8 mouse cellular contexts compared by ENCODE assay signal in the genomic region with DNA sequence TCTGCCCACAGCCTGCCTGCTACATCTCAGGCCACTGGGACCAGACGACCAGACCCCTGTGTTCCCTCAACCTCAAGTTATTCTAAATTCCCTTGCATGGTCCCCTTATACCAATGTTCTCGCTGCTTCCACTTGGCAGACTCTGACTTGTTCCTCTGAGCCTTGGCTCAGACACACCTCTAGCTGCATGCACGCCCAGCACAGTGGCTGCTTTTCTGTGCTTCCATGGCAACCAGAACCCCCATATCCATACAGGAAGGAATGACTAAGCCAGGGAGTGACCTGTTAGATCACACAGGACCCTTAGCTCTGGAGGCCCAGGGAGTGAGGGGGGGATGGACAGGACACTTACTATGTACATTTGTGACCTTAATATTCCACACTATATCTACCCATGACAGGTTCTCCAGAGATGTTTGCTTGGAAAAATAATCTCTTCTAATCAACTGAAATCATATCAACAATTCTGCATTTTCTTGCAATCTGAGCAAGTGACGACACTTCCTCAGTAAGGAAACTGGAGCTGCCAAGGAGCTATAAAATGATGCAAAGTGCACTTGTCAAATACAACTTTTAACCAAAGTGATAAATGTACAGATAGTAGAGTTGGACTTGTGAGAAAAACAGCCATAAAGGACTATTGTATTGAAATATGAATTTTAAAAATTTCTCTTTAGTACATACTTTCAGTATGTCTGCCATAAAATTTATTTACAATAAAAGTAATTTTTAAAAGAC. TPM values are rescaled to one million over a fixed set of nuclear protein-coding genes. Genes with fewer than 3 reads are reported as not detected.
DNase-seq lines count a peak whose midpoint lies in the region; TF ChIP-seq lines count a peak whose summit lies in the region.

No protein-coding gene starts in this region.

- no peak for TF ChIP-seq CTCF in gastrocnemius, adult 2 months (IDR thresholded peaks at IDR 0.05)

- H3K27ac ChIP-seq in gastrocnemius, adult 2 months: no peak overlapping the region

- intact Hi-C loops in gastrocnemius, adult 2 months (cut with DNase I): no loop called here
- intact Hi-C loops in heart, postnatal 25 days (cut with DNase I): no loop called here

- DNase-seq in gastrocnemius, adult 2 months: peak; percentile 28
- no peak for DNase-seq in gastrocnemius, postnatal 4 days (ENCODE audit: low spot score in 2 of 2)
- peak; percentile 27 for DNase-seq in right cerebral cortex, adult 18-20 months
- DNase-seq in right cerebral cortex, postnatal 4 days: no peak
- peak; percentile 33 for DNase-seq in heart, postnatal 25 days (ENCODE audit: low spot score)
- no peak for DNase-seq in spleen, postnatal 10 days (ENCODE audit: low spot score in 2 of 2)
- DNase-seq in ovary, adult 18-20 months (ENCODE audit: low spot score): no peak
- no peak for DNase-seq in gastrocnemius, adult 18-20 months (ENCODE audit: low spot score)

- no peak overlapping the region for H3K4me3 ChIP-seq in gastrocnemius, adult 2 months

RNA-seq across cellular contexts. Expression of a gene that starts 29.0 kb away (rescaled TPM):
- total RNA-seq in gastrocnemius, adult 2 months (2021): 1 to 10 TPM; 4.3 to 5.4 TPM
- 10 to 100 TPM in 1 of 2 experiments, 1 to 10 TPM in 1; 9.1 to 10.5 TPM for total RNA-seq in gastrocnemius, postnatal 4 days (2021)
- total RNA-seq in heart, postnatal 25 days (2021): 10 to 100 TPM; 11.3 to 12.3 TPM
- total RNA-seq in gastrocnemius, adult 18-20 months (2021): 1 to 10 TPM; 5.9 to 7.4 TPM

Comparison
In these comparisons a context has a peak if more than half of its experiments do, and no peak if none do; other contexts are left out.
1. DNase-seq: peak in gastrocnemius, adult 2 months (single experiment), right cerebral cortex, adult 18-20 months (single experiment) and heart, postnatal 25 days (single experiment); none in gastrocnemius, postnatal 4 days (0 of 2), right cerebral cortex, postnatal 4 days (single experiment), spleen, postnatal 10 days (0 of 2), ovary, adult 18-20 months (single experiment) and gastrocnemius, adult 18-20 months (single experiment).